Mouse (Mus musculus) ES-Bruce4 (cell line): Measurements from ENCODE around the gene Nr1h4.

Experiments
- CTCF ChIP-seq: IDR thresholded peaks from one replicate; pipeline ENCODE4 v1.8.1; 2011; ENCODE audit warnings: low read depth, low read length
- EP300 ChIP-seq: IDR thresholded peaks from 2 replicates; pipeline ENCODE4 v1.6.1; 2011; ENCODE audit warnings: low read depth, low read length; ENCODE audit not compliant: insufficient read depth
- POLR2A ChIP-seq: IDR thresholded peaks from one replicate; pipeline ENCODE4 v1.8.1; 2011; ENCODE audit warnings: low read length; ENCODE audit not compliant: insufficient read depth

DNA sequence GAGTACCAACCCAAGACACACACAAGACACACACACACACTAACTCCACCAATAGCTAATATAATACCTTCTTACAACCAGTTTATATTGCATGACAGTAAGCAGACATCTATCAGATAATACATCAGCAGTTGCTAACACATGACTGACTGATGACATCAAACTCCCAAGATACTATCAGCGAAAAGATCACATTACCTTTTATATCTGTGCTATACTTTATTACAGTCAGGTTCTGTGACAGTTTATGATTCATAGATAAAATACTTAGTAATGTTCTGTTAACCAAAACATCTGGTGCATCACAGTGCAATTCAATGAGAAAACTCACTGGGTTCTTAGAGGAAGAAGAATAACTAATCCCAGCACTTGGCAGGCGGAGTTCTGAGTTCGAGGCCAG is 91.4 kb downstream of the Nr1h4 start:
- TF ChIP-seq EP300 (no peak), CTCF (no peak), POLR2A (no peak)
